Mouse (Mus musculus): Measurements from ENCODE around the gene Gm3336. TPM values are rescaled to one million over a fixed set of nuclear protein-coding genes. Genes with fewer than 3 reads are reported as not detected.

Gene Gm3336
- polyA plus RNA-seq, 1 experiment = 73.6 TPM

DNA sequence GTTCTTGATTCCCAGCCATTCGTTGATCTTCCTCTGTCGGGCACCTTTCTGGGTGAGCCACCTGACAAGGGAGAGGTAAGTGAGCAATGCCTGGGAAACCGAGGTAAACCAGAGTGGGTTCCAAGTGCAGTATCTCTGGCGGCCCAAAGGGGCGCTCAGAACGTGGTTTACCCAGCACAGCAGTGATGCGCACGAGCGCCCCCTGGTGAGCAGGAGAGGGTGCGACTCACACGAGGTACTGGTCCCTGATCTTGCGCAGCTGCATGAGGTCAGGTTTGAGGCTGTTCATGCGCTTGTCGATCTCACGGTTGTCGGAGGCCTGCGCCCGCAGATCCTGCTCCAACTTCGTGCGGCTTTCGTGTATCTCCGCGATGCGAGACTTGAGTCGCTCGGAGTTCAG, 51.0 kb downstream of the Gm3336 start:
- Histone ChIP-seq H3K4me1 (ENCODE audit: control insufficient read depth, insufficient read depth, insufficient read length, low read length) (peaks cover 43% of the 10 kb centered on the region), H3K36me3 (ENCODE audit: control insufficient read depth, insufficient read depth, low read length) (peaks cover 26% of the 10 kb centered on the region), H3K27ac (ENCODE audit: insufficient read depth, low read depth, low read length) (no peak overlapping the region)

DNA sequence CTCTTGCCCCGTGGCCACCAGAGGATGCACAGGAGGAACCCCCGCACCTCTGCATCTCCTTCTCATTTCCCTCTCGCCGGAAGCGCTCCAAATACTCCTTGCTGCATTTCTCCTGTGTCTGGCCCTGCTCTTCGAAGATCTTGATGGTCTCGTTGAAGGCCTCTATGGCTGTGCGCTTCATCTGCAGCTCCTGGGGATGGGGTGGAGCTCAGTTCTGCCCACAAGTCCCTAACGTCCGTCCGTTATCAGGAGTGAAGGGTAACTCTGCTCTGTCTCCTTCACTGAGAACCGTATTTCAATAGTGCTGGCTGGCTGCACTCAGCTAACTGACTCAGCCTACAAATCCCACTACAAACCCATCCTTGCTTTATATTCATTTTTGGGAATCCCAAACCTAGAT, 51.5 kb downstream of the Gm3336 start:
- Histone ChIP-seq H3K27ac (ENCODE audit: insufficient read depth, low read depth, low read length) (no peak overlapping the region), H3K4me3 (ENCODE audit: low read depth, low read length) (no peak overlapping the region), H3K36me3 (ENCODE audit: control insufficient read depth, insufficient read depth, low read length) (peaks cover 26% of the 10 kb centered on the region), H3K27me3 (ENCODE audit: control insufficient read depth, insufficient read depth, low read length) (no peaks in the 10 kb centered on the region), H3K4me1 (ENCODE audit: control insufficient read depth, insufficient read depth, insufficient read length, low read length) (peaks cover 42% of the 10 kb centered on the region)
- 83% methylated on average over 12 of the region's 12 CpGs for WGBS
- no peak for TF ChIP-seq CTCF (IDR thresholded peaks at IDR 0.05; ENCODE audit: extremely low read depth, insufficient read length, insufficient replicate concordance, low read depth, low read length)
- no peak for TF ChIP-seq POLR2A (IDR thresholded peaks at IDR 0.05; ENCODE audit: low read depth, low read length)

More for the DNA sequence above, 51.0 kb downstream of the Gm3336 start:
- TF ChIP-seq POLR2A (IDR thresholded peaks at IDR 0.05; ENCODE audit: low read depth, low read length) (no peak), CTCF (IDR thresholded peaks at IDR 0.05; ENCODE audit: extremely low read depth, insufficient read length, insufficient replicate concordance, low read depth, low read length) (peak; percentile 100)
- Histone ChIP-seq H3K27me3 (ENCODE audit: control insufficient read depth, insufficient read depth, low read length) (no peaks in the 10 kb centered on the region), H3K4me3 (ENCODE audit: low read depth, low read length) (no peak overlapping the region)
- WGBS = 5% methylated on average over 26 of the region's 26 CpGs

DNA sequence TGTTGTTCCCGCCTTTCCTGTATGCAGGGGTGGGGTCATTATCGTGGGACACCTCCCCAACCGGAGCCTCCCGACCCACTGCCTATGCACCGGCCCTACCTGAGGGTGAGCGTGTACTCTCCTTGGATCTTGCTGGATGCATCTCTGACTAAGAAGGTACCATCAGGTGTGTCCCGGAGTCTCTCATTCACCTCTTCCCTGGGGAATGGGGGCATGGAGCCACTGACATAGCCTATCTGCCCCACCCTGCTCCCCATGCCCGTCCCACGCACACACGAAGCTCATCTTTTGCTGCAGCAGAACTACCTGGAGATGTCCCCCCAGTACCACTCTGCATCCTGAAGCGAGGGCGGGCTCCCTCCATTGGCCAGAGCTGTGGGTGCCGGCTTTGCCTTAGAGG, 52.4 kb downstream of the Gm3336 start:
- no peak overlapping the region for H3K27ac ChIP-seq (ENCODE audit: insufficient read depth, low read depth, low read length)
- H3K36me3 ChIP-seq (ENCODE audit: control insufficient read depth, insufficient read depth, low read length) = peaks cover 26% of the 10 kb centered on the region
- H3K4me1 ChIP-seq (ENCODE audit: control insufficient read depth, insufficient read depth, insufficient read length, low read length) = peaks cover 42% of the 10 kb centered on the region
- TF ChIP-seq CTCF (IDR thresholded peaks at IDR 0.05; ENCODE audit: extremely low read depth, insufficient read length, insufficient replicate concordance, low read depth, low read length) (no peak), POLR2A (IDR thresholded peaks at IDR 0.05; ENCODE audit: low read depth, low read length) (no peak)
- 95% methylated on average over 13 of the region's 13 CpGs for WGBS
- no peak overlapping the region for H3K4me3 ChIP-seq (ENCODE audit: low read depth, low read length)
- H3K27me3 ChIP-seq (ENCODE audit: control insufficient read depth, insufficient read depth, low read length) = no peaks in the 10 kb centered on the region

GRCm38 (mm10) chr8:70771217-70771616, 52.9 kb downstream of the Gm3336 start:
- TF ChIP-seq POLR2A (IDR thresholded peaks at IDR 0.05; ENCODE audit: low read depth, low read length) = no peak
- no peak for TF ChIP-seq CTCF (IDR thresholded peaks at IDR 0.05; ENCODE audit: extremely low read depth, insufficient read length, insufficient replicate concordance, low read depth, low read length)
- no peaks in the 10 kb centered on the region for H3K27me3 ChIP-seq (ENCODE audit: control insufficient read depth, insufficient read depth, low read length)
- H3K4me1 ChIP-seq (ENCODE audit: control insufficient read depth, insufficient read depth, insufficient read length, low read length) = peaks cover 45% of the 10 kb centered on the region
- 71% methylated on average over 7 of the region's 7 CpGs for WGBS
- H3K27ac ChIP-seq (ENCODE audit: insufficient read depth, low read depth, low read length) = no peak overlapping the region
- H3K36me3 ChIP-seq (ENCODE audit: control insufficient read depth, insufficient read depth, low read length) = peaks cover 26% of the 10 kb centered on the region
- H3K4me3 ChIP-seq (ENCODE audit: low read depth, low read length) = no peak overlapping the region

DNA sequence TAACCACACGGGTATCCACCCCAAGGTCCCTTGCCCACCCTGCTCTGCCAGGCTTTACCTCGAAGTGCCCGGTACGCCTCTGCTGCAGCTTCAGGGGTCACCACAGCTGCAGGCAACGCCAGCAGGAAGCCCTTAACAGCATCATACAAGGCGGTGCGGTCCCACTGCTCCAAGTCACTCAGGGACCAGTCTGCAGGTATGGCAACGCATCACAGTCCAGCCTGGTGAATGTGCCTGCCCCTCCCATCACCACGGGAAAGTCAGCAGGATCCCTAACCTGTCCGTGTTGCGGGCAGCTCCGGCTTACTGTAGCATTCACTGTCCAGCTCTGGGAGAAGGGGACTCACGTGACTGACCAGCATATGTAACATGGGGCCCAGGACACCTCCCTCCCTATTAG, 53.7 kb downstream of the Gm3336 start:
- 92% methylated on average over 13 of the region's 13 CpGs for WGBS
- no peak overlapping the region for H3K27ac ChIP-seq (ENCODE audit: insufficient read depth, low read depth, low read length)
- peaks cover 40% of the 10 kb centered on the region for H3K4me1 ChIP-seq (ENCODE audit: control insufficient read depth, insufficient read depth, insufficient read length, low read length)
- H3K36me3 ChIP-seq (ENCODE audit: control insufficient read depth, insufficient read depth, low read length) = peaks cover 26% of the 10 kb centered on the region
- H3K4me3 ChIP-seq (ENCODE audit: low read depth, low read length) = no peak overlapping the region
- TF ChIP-seq CTCF (IDR thresholded peaks at IDR 0.05; ENCODE audit: extremely low read depth, insufficient read length, insufficient replicate concordance, low read depth, low read length) (no peak), POLR2A (IDR thresholded peaks at IDR 0.05; ENCODE audit: low read depth, low read length) (no peak)
- no peaks in the 10 kb centered on the region for H3K27me3 ChIP-seq (ENCODE audit: control insufficient read depth, insufficient read depth, low read length)

Other genes with a start within 250 kb of the Gm3336 start
- gene Klhl26, start 241.6 kb upstream of the Gm3336 start, polyA plus RNA-seq (2012; rRNA removed) = 24.9 and 30.8 TPM in 2 replicates
- gene Tmem59l, start 231.2 kb upstream of the Gm3336 start, polyA plus RNA-seq (2012; rRNA removed) = 1.2 and 1.6 TPM in 2 replicates
- 2.3 and 27.3 TPM in 2 replicates for gene Crlf1, start 225.4 kb upstream of the Gm3336 start, polyA plus RNA-seq (2012; rRNA removed)
- 137 and 244 TPM in 2 replicates for gene Rex1bd, start 211.8 kb upstream of the Gm3336 start, polyA plus RNA-seq (2012; rRNA removed)
- gene Uba52, start 207.7 kb upstream of the Gm3336 start, polyA plus RNA-seq (2012; rRNA removed) = 606 and 770 TPM in 2 replicates
- gene Fkbp8, start 190.8 kb upstream of the Gm3336 start, polyA plus RNA-seq (2012; rRNA removed) = 300 and 623 TPM in 2 replicates
- 34.3 and 64.4 TPM in 2 replicates for gene Kxd1, start 190.6 kb upstream of the Gm3336 start, polyA plus RNA-seq (2012; rRNA removed)
- gene Ell, start 179.1 kb upstream of the Gm3336 start, polyA plus RNA-seq (2012; rRNA removed) = 20.5 and 45.6 TPM in 2 replicates
- gene Isyna1, start 124.2 kb upstream of the Gm3336 start, polyA plus RNA-seq (2012; rRNA removed) = 61.8 and 92.4 TPM in 2 replicates
- 81.7 and 138 TPM in 2 replicates for gene Ssbp4, start 109.7 kb upstream of the Gm3336 start, polyA plus RNA-seq (2012; rRNA removed)
- 6.7 and 7.1 TPM in 2 replicates for gene Lrrc25, start 102.4 kb upstream of the Gm3336 start, polyA plus RNA-seq (2012; rRNA removed)
- 4.1 and 6.7 TPM in 2 replicates for gene Gdf15, start 86.1 kb upstream of the Gm3336 start, polyA plus RNA-seq (2012; rRNA removed)
- gene Pgpep1, start 58.2 kb upstream of the Gm3336 start, polyA plus RNA-seq (2012; rRNA removed) = 49.5 and 129 TPM in 2 replicates
- 109 and 152 TPM in 2 replicates for gene Lsm4, start 45.3 kb upstream of the Gm3336 start, polyA plus RNA-seq (2012; rRNA removed)
- 419 and 1,098 TPM in 2 replicates for gene Jund, start 19.6 kb upstream of the Gm3336 start, polyA plus RNA-seq (2012; rRNA removed)
- gene Iqcn, start 15.1 kb upstream of the Gm3336 start, polyA plus RNA-seq (2012; rRNA removed) = 0.03 and 0.05 TPM in 2 replicates
- 6.5 and 6.8 TPM in 2 replicates for gene Pde4c, start 5.2 kb downstream of the Gm3336 start, polyA plus RNA-seq (2012; rRNA removed)
- 14.9 and 26.3 TPM in 2 replicates for gene Rab3a, start 36.1 kb downstream of the Gm3336 start, polyA plus RNA-seq (2012; rRNA removed)
- 190 and 222 TPM in 2 replicates for gene Mpv17l2, start 42.4 kb downstream of the Gm3336 start, polyA plus RNA-seq (2012; rRNA removed)
- gene Pik3r2, start 58.2 kb downstream of the Gm3336 start, polyA plus RNA-seq (2012; rRNA removed) = 129 and 414 TPM in 2 replicates
- gene Mast3, start 86.5 kb downstream of the Gm3336 start, polyA plus RNA-seq (2012; rRNA removed) = 63.9 and 71.9 TPM in 2 replicates
- 2.5 and 5.4 TPM in 2 replicates for gene Il12rb1, start 89.9 kb downstream of the Gm3336 start, polyA plus RNA-seq (2012; rRNA removed)
- gene Arrdc2, start 121.2 kb downstream of the Gm3336 start, polyA plus RNA-seq (2012; rRNA removed) = 26.1 and 49.9 TPM in 2 replicates
- gene Kcnn1, start 144.7 kb downstream of the Gm3336 start, polyA plus RNA-seq (2012; rRNA removed) = 0.90 and 2.9 TPM in 2 replicates
- gene Ccdc124, start 155.4 kb downstream of the Gm3336 start, polyA plus RNA-seq (2012; rRNA removed) = 35.9 and 64.7 TPM in 2 replicates
- gene Slc5a5, start 174.2 kb downstream of the Gm3336 start, polyA plus RNA-seq (2012; rRNA removed) = 0.41 and 24.2 TPM in 2 replicates
- 2,725 and 5,728 TPM in 2 replicates for gene Rpl18a, start 178.9 kb downstream of the Gm3336 start, polyA plus RNA-seq (2012; rRNA removed)
- gene Map1s, start 187.4 kb downstream of the Gm3336 start, polyA plus RNA-seq (2012; rRNA removed) = 21.9 and 32.9 TPM in 2 replicates

All from small intestine, adult 2 months (tissue).